8 mouse cellular contexts compared by ENCODE assay signal in genomic region chr3:95929581-95930470, GRCm38 (mm10). TPM values are rescaled to one million over a fixed set of nuclear protein-coding genes. Genes with fewer than 3 reads are reported as not detected.
DNase-seq lines count a peak whose midpoint lies in the region; ATAC-seq lines count a peak whose summit lies in the region.

No protein-coding gene starts in this region.

- H3K4me3 ChIP-seq in forebrain, embryonic 15.5 days = peak overlapping the region; percentile 78
- peak overlapping the region; percentile 90 for H3K4me3 ChIP-seq in hindbrain, embryonic 14.5 days (replicated peaks; ENCODE audit: low read length)
- peak overlapping the region; percentile 97 for H3K4me3 ChIP-seq in liver, embryonic 13.5 days (replicated peaks)
- H3K4me3 ChIP-seq in stomach, embryonic 15.5 days (replicated peaks) = peak overlapping the region; percentile 81

- H3K27me3 ChIP-seq in forebrain, embryonic 15.5 days = no peaks in the 10 kb centered on the region
- H3K27me3 ChIP-seq in hindbrain, embryonic 14.5 days (ENCODE audit: control insufficient read depth, insufficient read depth, low read length) = no peaks in the 10 kb centered on the region
- H3K27me3 ChIP-seq in liver, embryonic 13.5 days = no peaks in the 10 kb centered on the region
- H3K27me3 ChIP-seq in stomach, embryonic 15.5 days (replicated peaks) = no peaks in the 10 kb centered on the region

- peaks cover 11% of the 10 kb centered on the region for H3K36me3 ChIP-seq in forebrain, embryonic 15.5 days
- peaks cover 12% of the 10 kb centered on the region for H3K36me3 ChIP-seq in hindbrain, embryonic 14.5 days (replicated peaks; ENCODE audit: control insufficient read depth, insufficient read depth)
- peaks cover 20% of the 10 kb centered on the region for H3K36me3 ChIP-seq in liver, embryonic 13.5 days
- H3K36me3 ChIP-seq in stomach, embryonic 15.5 days = peaks cover 4% of the 10 kb centered on the region

- H3K4me1 ChIP-seq in forebrain, embryonic 15.5 days = peaks cover 22% of the 10 kb centered on the region
- peaks cover 6% of the 10 kb centered on the region for H3K4me1 ChIP-seq in hindbrain, embryonic 14.5 days (replicated peaks; ENCODE audit: control insufficient read depth, insufficient read depth, low read length)
- peaks cover 40% of the 10 kb centered on the region for H3K4me1 ChIP-seq in liver, embryonic 13.5 days (replicated peaks)
- H3K4me1 ChIP-seq in stomach, embryonic 15.5 days = 0 out of 2 replicates have a peak, but pooled peaks cover 3% of the 10 kb centered on the region

- intact Hi-C loops in heart, postnatal 25 days (cut with DNase I) = loop anchor here (2.0 kb wide), 1 partner anchor 21 kb away; no protein-coding TSS in a partner anchor

- H3K9me3 ChIP-seq in forebrain, embryonic 15.5 days = no peaks in the 10 kb centered on the region
- H3K9me3 ChIP-seq in hindbrain, embryonic 14.5 days (ENCODE audit: control insufficient read depth, low read length) = no peaks in the 10 kb centered on the region
- no peaks in the 10 kb centered on the region for H3K9me3 ChIP-seq in liver, embryonic 13.5 days (replicated peaks)
- H3K9me3 ChIP-seq in stomach, embryonic 15.5 days = no peaks in the 10 kb centered on the region

- H3K27ac ChIP-seq in forebrain, embryonic 15.5 days (replicated peaks) = peak overlapping the region; percentile 87
- H3K27ac ChIP-seq in hindbrain, embryonic 14.5 days = peak overlapping the region; percentile 85
- H3K27ac ChIP-seq in liver, embryonic 13.5 days = peak overlapping the region; percentile 92
- H3K27ac ChIP-seq in stomach, embryonic 15.5 days = peak overlapping the region; percentile 90

- peak; percentile 47 to 66 for DNase-seq in heart, adult 18-20 months
- no peak for DNase-seq in heart, postnatal 25 days (ENCODE audit: low spot score)
- DNase-seq in c-Kit-positive CD71-positive TER-119-positive erythroid progenitor cells, embryonic 14.5 days (ENCODE audit: low spot score) = peak; percentile 56
- peak; percentile 51 for DNase-seq in hindbrain, embryonic 14.5 days (ENCODE audit: low spot score)
- DNase-seq in liver, embryonic 13.5 days = peak; percentile 65
- DNase-seq in naive thymus-derived CD4-positive, alpha-beta T cell, adult 2 months (ENCODE audit: low read depth) = peak; percentile 67

- H3K4me2 ChIP-seq in forebrain, embryonic 15.5 days (replicated peaks) = peak overlapping the region; percentile 61
- peak overlapping the region; percentile 73 for H3K4me2 ChIP-seq in hindbrain, embryonic 14.5 days (replicated peaks)
- H3K4me2 ChIP-seq in liver, embryonic 13.5 days = peak overlapping the region; percentile 85
- peak overlapping the region; percentile 67 for H3K4me2 ChIP-seq in stomach, embryonic 15.5 days

- H3K9ac ChIP-seq in forebrain, embryonic 15.5 days (replicated peaks) = peak overlapping the region; percentile 78
- peak overlapping the region; percentile 63 for H3K9ac ChIP-seq in hindbrain, embryonic 14.5 days
- H3K9ac ChIP-seq in liver, embryonic 13.5 days = peak overlapping the region; percentile 99
- peak overlapping the region; percentile 95 for H3K9ac ChIP-seq in stomach, embryonic 15.5 days

- under 1% methylated on average over 105 of the region's 105 CpGs for WGBS in forebrain, embryonic 15.5 days
- WGBS in hindbrain, embryonic 14.5 days = under 1% methylated on average over 105 of the region's 105 CpGs
- WGBS in liver, embryonic 13.5 days (ENCODE audit: insufficient replicate concordance) = under 1% methylated on average over 98 of the region's 105 CpGs
- under 1% methylated on average over 96 of the region's 105 CpGs for WGBS in stomach, embryonic 15.5 days

- peak; percentile 3; the same call in 1 of the 2 replicates for ATAC-seq in forebrain, embryonic 15.5 days (replicated peaks)
- peak; percentile 1; the same call in 1 of the 2 replicates for ATAC-seq in hindbrain, embryonic 14.5 days (ENCODE audit: low FRiP score)
- peak; percentile 19 for ATAC-seq in liver, embryonic 13.5 days (ENCODE audit: low read depth)
- ATAC-seq in stomach, embryonic 15.5 days (ENCODE audit: insufficient read depth, low FRiP score, low read depth) = no peak

RNA-seq across cellular contexts. Expression of gene Anp32e, which starts 0.8 kb away (rescaled TPM):
- total RNA-seq in heart, adult 18-20 months (2021) = 10 to 100 TPM; 87.2 to 89.3 TPM
- 10 to 100 TPM; 74.2 to 92.2 TPM for total RNA-seq in heart, postnatal 25 days (2021)
- 196 and 207 TPM in 2 replicates for polyA plus RNA-seq in forebrain, embryonic 15.5 days (2015; fragmentation: Nextera tagmentation; extraction: Ambion mirVana)
- polyA plus RNA-seq in hindbrain, embryonic 14.5 days (2014; fragmentation: Nextera tagmentation; extraction: Ambion mirVana) = 37.1 and 37.5 TPM in 2 replicates
- polyA plus RNA-seq in liver, embryonic 13.5 days (2015; fragmentation: Nextera tagmentation; extraction: Ambion mirVana) = 163 and 218 TPM in 2 replicates
- 159 and 180 TPM in 2 replicates for polyA plus RNA-seq in stomach, embryonic 15.5 days (2015; fragmentation: Nextera tagmentation; extraction: Ambion mirVana)

RNA-seq across cellular contexts. Expression of gene Car14, which starts 25.3 kb away (rescaled TPM):
- total RNA-seq in heart, adult 18-20 months (2021) = 100 to 1,000 TPM; 137 to 170 TPM
- 100 to 1,000 TPM; 171 to 175 TPM for total RNA-seq in heart, postnatal 25 days (2021)
- polyA plus RNA-seq in forebrain, embryonic 15.5 days (2015; fragmentation: Nextera tagmentation; extraction: Ambion mirVana) = 10.5 and 14.0 TPM in 2 replicates
- polyA plus RNA-seq in hindbrain, embryonic 14.5 days (2014; fragmentation: Nextera tagmentation; extraction: Ambion mirVana) = 12.1 and 13.0 TPM in 2 replicates
- polyA plus RNA-seq in liver, embryonic 13.5 days (2015; fragmentation: Nextera tagmentation; extraction: Ambion mirVana) = 10.3 and 10.8 TPM in 2 replicates
- polyA plus RNA-seq in stomach, embryonic 15.5 days (2015; fragmentation: Nextera tagmentation; extraction: Ambion mirVana) = 2.8 and 3.0 TPM in 2 replicates

RNA-seq across cellular contexts. Expression of gene Aph1a, which starts 36.1 kb away (rescaled TPM):
- 100 to 1,000 TPM; 109 to 125 TPM for total RNA-seq in heart, adult 18-20 months (2021)
- total RNA-seq in heart, postnatal 25 days (2021) = 100 to 1,000 TPM; 110 to 120 TPM
- polyA plus RNA-seq in forebrain, embryonic 15.5 days (2015; fragmentation: Nextera tagmentation; extraction: Ambion mirVana) = 31.3 and 39.8 TPM in 2 replicates
- polyA plus RNA-seq in hindbrain, embryonic 14.5 days (2014; fragmentation: Nextera tagmentation; extraction: Ambion mirVana) = 34.9 and 38.6 TPM in 2 replicates
- polyA plus RNA-seq in liver, embryonic 13.5 days (2015; fragmentation: Nextera tagmentation; extraction: Ambion mirVana) = 17.1 and 18.5 TPM in 2 replicates
- polyA plus RNA-seq in stomach, embryonic 15.5 days (2015; fragmentation: Nextera tagmentation; extraction: Ambion mirVana) = 31.9 and 36.8 TPM in 2 replicates

RNA-seq across cellular contexts. Expression of gene BC028528, which starts 38.0 kb away (rescaled TPM):
- total RNA-seq in heart, adult 18-20 months (2021) = 1 to 10 TPM; 7.6 to 9.6 TPM
- 10 to 100 TPM in 1 of 2 experiments, 1 to 10 TPM in 1; 7.2 to 13.9 TPM for total RNA-seq in heart, postnatal 25 days (2021)
- 12.7 and 14.7 TPM in 2 replicates for polyA plus RNA-seq in forebrain, embryonic 15.5 days (2015; fragmentation: Nextera tagmentation; extraction: Ambion mirVana)
- 16.1 and 26.2 TPM in 2 replicates for polyA plus RNA-seq in hindbrain, embryonic 14.5 days (2014; fragmentation: Nextera tagmentation; extraction: Ambion mirVana)
- 6.6 and 8.6 TPM in 2 replicates for polyA plus RNA-seq in liver, embryonic 13.5 days (2015; fragmentation: Nextera tagmentation; extraction: Ambion mirVana)
- polyA plus RNA-seq in stomach, embryonic 15.5 days (2015; fragmentation: Nextera tagmentation; extraction: Ambion mirVana) = 25.2 and 26.7 TPM in 2 replicates

RNA-seq across cellular contexts. Expression of gene Ciart, which starts 47.8 kb away (rescaled TPM):
- 1 to 10 TPM; 5.9 TPM for total RNA-seq in heart, adult 18-20 months (2021)
- 10 to 100 TPM in 1 of 2 experiments, 1 to 10 TPM in 1; 2.1 to 12.9 TPM for total RNA-seq in heart, postnatal 25 days (2021)
- polyA plus RNA-seq in forebrain, embryonic 15.5 days (2015; fragmentation: Nextera tagmentation; extraction: Ambion mirVana) = 4.3 TPM in 2 replicates
- 2.4 and 2.7 TPM in 2 replicates for polyA plus RNA-seq in hindbrain, embryonic 14.5 days (2014; fragmentation: Nextera tagmentation; extraction: Ambion mirVana)
- polyA plus RNA-seq in liver, embryonic 13.5 days (2015; fragmentation: Nextera tagmentation; extraction: Ambion mirVana) = 0.88 and 1.4 TPM in 2 replicates
- polyA plus RNA-seq in stomach, embryonic 15.5 days (2015; fragmentation: Nextera tagmentation; extraction: Ambion mirVana) = 5.3 and 5.6 TPM in 2 replicates
